Mouse (Mus musculus): ENCODE measurements around the gene Top2b. TPM values are rescaled to one million over a fixed set of nuclear protein-coding genes. Genes with fewer than 3 reads are reported as not detected.

The Top2b gene
- polyA plus RNA-seq, 1 experiment from 2014 or later, result 40.1 TPM

GRCm38 (mm10) chr14:16480621-16481020, 115.6 kb downstream of the Top2b start:
- Histone ChIP-seq H3K4me3 (replicated peaks; ENCODE audit: low read length) (no peak overlapping the region), H3K36me3 (ENCODE audit: control insufficient read depth, insufficient read depth, low read length) (no peaks in the 10 kb centered on the region), H3K9ac (ENCODE audit: low read length) (no peak overlapping the region), H3K4me2 (ENCODE audit: low read depth, low read length) (no peak overlapping the region), H3K4me1 (ENCODE audit: control insufficient read depth, insufficient read depth, low read length) (peaks cover 7% of the 10 kb centered on the region; the same call in 1 of the 2 replicates), H3K9me3 (replicated peaks; ENCODE audit: control insufficient read depth, low read length) (no peaks in the 10 kb centered on the region), H3K27ac (ENCODE audit: low read length) (no peak overlapping the region), H3K27me3 (ENCODE audit: control insufficient read depth, insufficient read depth, low read length) (no peaks in the 10 kb centered on the region)
- 59% methylated on average over 6 of the region's 6 CpGs for WGBS
- ATAC-seq (ENCODE audit: insufficient read depth, low FRiP score), result no peak

DNA sequence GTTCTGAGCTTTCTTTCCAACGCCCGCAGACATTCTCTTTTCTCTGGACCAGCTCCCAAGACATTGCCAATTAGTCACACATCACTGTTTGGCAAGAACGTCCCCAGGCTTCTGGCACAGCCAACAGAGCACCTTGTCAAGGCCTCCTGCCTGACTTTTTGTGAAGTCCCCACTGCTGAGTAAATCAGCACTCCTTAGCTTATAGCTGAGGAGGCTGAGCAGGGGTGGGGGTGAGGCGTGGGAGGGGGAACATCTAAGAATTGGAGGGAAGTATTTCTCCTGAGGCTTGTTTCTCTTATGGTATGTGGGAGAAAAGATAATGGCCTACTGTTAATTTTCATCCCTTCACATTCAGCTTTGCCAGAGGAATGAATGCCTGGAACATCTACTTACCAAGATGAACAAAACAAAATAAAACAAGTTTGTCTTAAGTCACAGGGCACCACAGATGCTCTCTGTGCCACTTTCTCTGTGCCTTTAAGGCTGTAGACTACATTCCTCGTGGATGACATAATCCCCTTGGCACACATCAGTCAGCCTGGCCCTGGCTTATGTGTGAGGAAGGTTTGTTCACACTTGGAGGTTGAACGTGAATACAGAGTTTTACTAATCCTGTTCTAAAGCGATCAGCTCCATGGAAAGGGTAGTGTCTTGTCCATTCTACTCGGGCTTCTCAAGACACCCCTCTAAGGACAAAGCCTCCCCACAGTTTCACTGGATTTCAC, 118.8 kb downstream of the Top2b start:
- H3K4me2 ChIP-seq (ENCODE audit: low read depth, low read length), result no peak overlapping the region
- WGBS, result 56% methylated on average over 8 of the region's 8 CpGs
- peak overlapping the region; percentile 26; the same call in 1 of the 2 replicates for H3K27ac ChIP-seq (ENCODE audit: low read length)
- H3K4me3 ChIP-seq (replicated peaks; ENCODE audit: low read length), result no peak overlapping the region
- no peaks in the 10 kb centered on the region for H3K27me3 ChIP-seq (ENCODE audit: control insufficient read depth, insufficient read depth, low read length)
- no peaks in the 10 kb centered on the region for H3K9me3 ChIP-seq (replicated peaks; ENCODE audit: control insufficient read depth, low read length)
- no peaks in the 10 kb centered on the region for H3K36me3 ChIP-seq (ENCODE audit: control insufficient read depth, insufficient read depth, low read length)
- H3K4me1 ChIP-seq (ENCODE audit: control insufficient read depth, insufficient read depth, low read length), result peaks cover 7% of the 10 kb centered on the region; the same call in 1 of the 2 replicates
- no peak overlapping the region for H3K9ac ChIP-seq (ENCODE audit: low read length)
- no peak for ATAC-seq (ENCODE audit: insufficient read depth, low FRiP score)

Other genes starting within 250 kb of the Top2b start
- 40.8 and 44.9 TPM in 2 replicates for gene Ngly1, start 115.9 kb upstream of the Top2b start, polyA plus RNA-seq (2015; fragmentation: Nextera tagmentation; extraction: Ambion mirVana)
- gene Oxsm, start 115.4 kb upstream of the Top2b start, polyA plus RNA-seq (2015; fragmentation: Nextera tagmentation; extraction: Ambion mirVana), result 4.2 and 4.3 TPM in 2 replicates

Data from stomach, embryonic 16.5 days (tissue).